Mouse (Mus musculus): ENCODE measurements around the gene Txnrd1.

DNA sequence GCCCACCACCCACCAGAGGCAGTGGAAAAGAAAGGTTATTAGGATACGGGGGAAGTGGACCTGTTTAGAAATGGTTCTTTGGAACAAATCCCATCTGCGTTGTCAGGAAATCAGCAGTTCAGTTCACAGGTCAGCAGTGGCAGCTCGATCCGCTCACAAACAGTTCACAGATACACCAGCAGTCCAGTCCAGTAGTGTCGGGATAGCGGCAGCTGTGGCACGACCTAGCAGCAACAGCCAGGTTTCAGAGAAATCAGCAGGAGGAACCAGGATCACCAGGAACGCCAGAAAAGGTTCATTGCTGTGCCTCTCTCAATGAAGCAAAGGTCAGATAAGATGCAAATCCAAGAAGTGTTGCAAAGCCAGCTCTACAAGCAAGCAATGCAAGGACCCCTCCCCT is 27.3 kb upstream of the Txnrd1 start:
- TF ChIP-seq CTCF (IDR thresholded peaks at IDR 0.05; ENCODE audit: borderline replicate concordance, control insufficient read depth, extremely low read depth, insufficient read depth, low read length, poor library complexity) = no peak
- TF ChIP-seq POLR2A (IDR thresholded peaks at IDR 0.05; ENCODE audit: control insufficient read depth, extremely low read depth, insufficient read depth, low read length, poor library complexity) = no peak

Data from thymus, adult 2 months (tissue).